11 mouse cellular contexts compared by ENCODE assay signal in the genomic region with DNA sequence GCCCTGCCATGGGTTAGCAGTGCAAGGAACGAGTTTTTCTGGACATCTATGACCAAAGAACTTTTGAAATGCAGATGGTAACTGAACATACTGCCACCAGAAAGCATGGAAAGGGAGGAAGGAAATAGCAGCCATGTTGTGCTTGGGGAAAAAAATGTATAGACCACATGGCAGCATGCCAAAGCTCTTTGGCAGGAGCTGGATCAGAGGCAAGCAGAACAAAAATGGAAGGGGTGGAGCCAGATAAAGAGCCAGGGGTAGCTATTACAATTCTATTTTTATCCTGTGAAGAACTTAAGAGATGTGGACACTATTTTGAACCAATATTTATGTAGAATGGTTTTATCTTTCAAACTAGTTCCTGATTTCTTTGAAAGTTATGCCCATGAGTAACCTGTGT.
DNase-seq lines count a peak whose midpoint lies in the region; ATAC-seq lines count a peak whose summit lies in the region.
"Had no signal": no experiment of that assay in that cellular context is flagged by ENCODE, and none has a peak within 500 bp of the region (broad histone marks: within the 10 kb centered on the region; RNA-seq: fewer than 3 reads in every experiment).

No protein-coding gene starts in this region.

- DNase-seq in forebrain, embryonic 10.5 days (ENCODE audit: extremely low spot score, low spot score) = no peak
- DNase-seq in lung, postnatal 14 days = no peak
- DNase-seq in embryo, embryonic 9.5 days (ENCODE audit: extremely low spot score) = no peak
- DNase-seq in ovary, postnatal 36 days (ENCODE audit: low spot score) = no peak
- DNase-seq: kidney, postnatal 4 days; retina, postnatal 1 day had no signal

- no peak overlapping the region for H3K4me2 ChIP-seq in forebrain, embryonic 15.5 days (replicated peaks)
- no peak overlapping the region for H3K4me2 ChIP-seq in lung, embryonic 16.5 days (ENCODE audit: low read depth, low read length)
- no peak overlapping the region for H3K4me2 ChIP-seq in stomach, embryonic 14.5 days (replicated peaks; ENCODE audit: low read depth, low read length)

- H3K9me3 ChIP-seq in forebrain, embryonic 15.5 days = no peaks in the 10 kb centered on the region
- H3K9me3 ChIP-seq in forebrain, embryonic 10.5 days = peaks cover 3% of the 10 kb centered on the region; the same call in 1 of the 2 replicates
- no peaks in the 10 kb centered on the region for H3K9me3 ChIP-seq in lung, embryonic 16.5 days (ENCODE audit: control insufficient read depth, low read length)
- no peaks in the 10 kb centered on the region for H3K9me3 ChIP-seq in stomach, embryonic 14.5 days (ENCODE audit: control insufficient read depth, low read depth, low read length)

- WGBS in forebrain, embryonic 15.5 days = 35% methylated on average over 1 of the region's 1 CpGs
- WGBS in forebrain, embryonic 10.5 days = 96% methylated on average over 1 of the region's 1 CpGs
- 20% methylated on average over 1 of the region's 1 CpGs for WGBS in lung, embryonic 16.5 days
- WGBS in stomach, embryonic 14.5 days = 63% methylated on average over 1 of the region's 1 CpGs

- H3K4me1 ChIP-seq in forebrain, embryonic 15.5 days = peaks cover 36% of the 10 kb centered on the region
- peaks cover 11% of the 10 kb centered on the region for H3K4me1 ChIP-seq in forebrain, embryonic 10.5 days
- peaks cover 22% of the 10 kb centered on the region for H3K4me1 ChIP-seq in lung, embryonic 16.5 days (replicated peaks; ENCODE audit: control insufficient read depth, insufficient read depth, low read length)
- peaks cover 5% of the 10 kb centered on the region; the same call in 1 of the 2 replicates for H3K4me1 ChIP-seq in stomach, embryonic 14.5 days (ENCODE audit: control insufficient read depth, insufficient read depth, low read length)

- no peak overlapping the region for H3K4me3 ChIP-seq in forebrain, embryonic 15.5 days
- no peak overlapping the region for H3K4me3 ChIP-seq in forebrain, embryonic 10.5 days
- no peak overlapping the region for H3K4me3 ChIP-seq in lung, embryonic 16.5 days (ENCODE audit: low read length)
- H3K4me3 ChIP-seq in stomach, embryonic 14.5 days (ENCODE audit: low read depth, low read length) = no peak overlapping the region
- H3K4me3 ChIP-seq: megakaryocyte, embryonic 14.5 days had no signal

- H3K36me3 ChIP-seq in forebrain, embryonic 15.5 days = no peaks in the 10 kb centered on the region
- H3K36me3 ChIP-seq in forebrain, embryonic 10.5 days (replicated peaks) = 0 out of 2 replicates have a peak, but pooled peaks cover 5% of the 10 kb centered on the region
- H3K36me3 ChIP-seq in lung, embryonic 16.5 days (ENCODE audit: control insufficient read depth, insufficient read depth, low read length) = peaks cover 2% of the 10 kb centered on the region; the same call in 1 of the 2 replicates
- H3K36me3 ChIP-seq in stomach, embryonic 14.5 days (ENCODE audit: control insufficient read depth, insufficient read depth, low read length) = no peaks in the 10 kb centered on the region

- no peak for ATAC-seq in forebrain, embryonic 15.5 days (replicated peaks)
- ATAC-seq in lung, embryonic 16.5 days (ENCODE audit: low read depth) = peak; percentile 87
- ATAC-seq in granulocyte monocyte progenitor cell, adult 5-6 weeks (replicated peaks; ENCODE audit: poor library complexity, severe bottlenecking) = peak; percentile 49
- ATAC-seq in stomach, embryonic 14.5 days (ENCODE audit: insufficient number of reproducible peaks, insufficient read depth, low FRiP score, low read depth) = 0 out of 2 replicates have a peak, but pooled peaks have one; percentile 3

- H3K9ac ChIP-seq in forebrain, embryonic 15.5 days (replicated peaks) = no peak overlapping the region
- H3K9ac ChIP-seq in lung, embryonic 16.5 days (ENCODE audit: low read length) = no peak overlapping the region
- no peak overlapping the region for H3K9ac ChIP-seq in stomach, embryonic 14.5 days (replicated peaks; ENCODE audit: low read depth, low read length)

- H3K27me3 ChIP-seq in forebrain, embryonic 15.5 days = no peaks in the 10 kb centered on the region
- H3K27me3 ChIP-seq in forebrain, embryonic 10.5 days (ENCODE audit: poor library complexity, severe bottlenecking) = no peaks in the 10 kb centered on the region
- H3K27me3 ChIP-seq in lung, embryonic 16.5 days (ENCODE audit: control insufficient read depth, insufficient read depth, low read depth, low read length) = no peaks in the 10 kb centered on the region
- H3K27me3 ChIP-seq in stomach, embryonic 14.5 days (ENCODE audit: control insufficient read depth, insufficient read depth, low read length) = no peaks in the 10 kb centered on the region
- H3K27me3 ChIP-seq: megakaryocyte, embryonic 14.5 days had no signal

- H3K27ac ChIP-seq in forebrain, embryonic 15.5 days (replicated peaks) = peak overlapping the region; percentile 48
- H3K27ac ChIP-seq in forebrain, embryonic 10.5 days = no peak overlapping the region
- peak overlapping the region; percentile 66 for H3K27ac ChIP-seq in lung, embryonic 16.5 days (ENCODE audit: low read length)
- no peak overlapping the region for H3K27ac ChIP-seq in stomach, embryonic 14.5 days (ENCODE audit: low read length)

Comparison
In these comparisons a context has a peak if more than half of its experiments do, and no peak if none do; other contexts are left out.
1. H3K27ac ChIP-seq: peak in forebrain, embryonic 15.5 days (single experiment) and lung, embryonic 16.5 days (single experiment); none in forebrain, embryonic 10.5 days (single experiment) and stomach, embryonic 14.5 days (single experiment).